In genomic region chr6:86404100-86404861, GRCm38 (mm10) we compare ENCODE assay signal across 8 mouse cellular contexts. TPM values are rescaled to one million over a fixed set of nuclear protein-coding genes. Genes with fewer than 3 reads are reported as not detected.
A peak's percentile ranks its signal among the peaks of the same experiment; 100 is the strongest.
DNase-seq lines count a peak whose midpoint lies in the region; ATAC-seq lines count a peak whose summit lies in the region.

Tia1 (plus strand) TSS chr6:86404219.

- peak within 1 kb of the TSS; percentile 88 for H3K4me3 ChIP-seq in hindbrain, embryonic 11.5 days (ENCODE audit: low read depth, low read length)

- DNase-seq in Muller cell, postnatal 12 days (ENCODE audit: inconsistent ontology term): peak; percentile 98
- peak; percentile 99 for DNase-seq in cerebellum, adult 9-11 months
- DNase-seq in frontal cortex, adult 2 months (ENCODE audit: extremely low spot score in 1 of 2, low spot score in 1 of 2): peak; percentile 93 to 97
- peak; percentile 98 for DNase-seq in hindbrain, embryonic 11.5 days (ENCODE audit: low spot score)
- peak; percentile 97 to 99 for DNase-seq in layer of hippocampus, postnatal 10 days (ENCODE audit: low spot score in 2 of 2)
- peak; percentile 98 for DNase-seq in lung, postnatal 10 days
- peak; percentile 97 for DNase-seq in ovary, postnatal 36 days (ENCODE audit: low spot score)
- DNase-seq in thymus, postnatal 25 days: peak; percentile 95

- H3K9ac ChIP-seq in hindbrain, embryonic 11.5 days (ENCODE audit: low read depth, low read length): peak within 1 kb of the TSS; percentile 100

- peak within 1 kb of the TSS; percentile 70 for H3K4me2 ChIP-seq in hindbrain, embryonic 11.5 days (replicated peaks; ENCODE audit: low read depth, low read length)

- no peaks in the 10 kb centered on the region for H3K4me1 ChIP-seq in hindbrain, embryonic 11.5 days (replicated peaks; ENCODE audit: control insufficient read depth, insufficient read depth, low read length)

- peak within 1 kb of the TSS; percentile 100 for H3K27ac ChIP-seq in hindbrain, embryonic 11.5 days (ENCODE audit: low read depth, low read length)

- under 1% methylated on average over 62 of the region's 62 CpGs for WGBS in hindbrain, embryonic 11.5 days

- H3K9me3 ChIP-seq in hindbrain, embryonic 11.5 days (ENCODE audit: control insufficient read depth, low read length): no peaks in the 10 kb centered on the region

- H3K36me3 ChIP-seq in hindbrain, embryonic 11.5 days (ENCODE audit: control insufficient read depth, insufficient read depth, low read length): no peaks in the 10 kb centered on the region

- peak; percentile 96 for ATAC-seq in hindbrain, embryonic 11.5 days (ENCODE audit: low FRiP score)

- no peaks in the 10 kb centered on the region for H3K27me3 ChIP-seq in hindbrain, embryonic 11.5 days (ENCODE audit: control insufficient read depth, insufficient read depth, low read length)

RNA-seq across cellular contexts. Expression of gene Tia1, which starts in this region (rescaled TPM):
- polyA plus RNA-seq in frontal cortex, adult 2 months (2012; rRNA removed): 163 and 204 TPM in 2 replicates
- polyA plus RNA-seq in hindbrain, embryonic 11.5 days (2014; fragmentation: Nextera tagmentation; extraction: Ambion mirVana): 270 and 292 TPM in 2 replicates
- 100 to 1,000 TPM; 148 to 168 TPM for total RNA-seq in layer of hippocampus, postnatal 10 days (2021)

Comparison
In these comparisons a context has a peak if more than half of its experiments do, and no peak if none do; other contexts are left out.
1. Peak in every context shown above with its lines: DNase-seq, ATAC-seq, H3K4me3 ChIP-seq and H3K27ac ChIP-seq.